Mouse (Mus musculus) forebrain, embryonic 16.5 days (tissue): ENCODE results near the gene Tmco3. TPM values are rescaled to one million over a fixed set of nuclear protein-coding genes. Genes with fewer than 3 reads are reported as not detected.

ENCODE experiments used
- polyA plus RNA-seq: library from polyadenylated mRNA; unstranded; fragments of >200 nt; fragmentation: Nextera tagmentation; extraction: Ambion mirVana; gene quantifications from 2 replicates; pipeline ENCODE4 v1.2.1, GENCODE M21; 2015

Gene Tmco3
- polyA plus RNA-seq, 1 experiment from 2014 or later, result 53.2 TPM

Other genes with a start within 250 kb of the Tmco3 start
- gene Proz, start 227.3 kb upstream of the Tmco3 start, polyA plus RNA-seq, result 1.7 and 2.2 TPM in 2 replicates
- 51.6 and 53.8 TPM in 2 replicates for gene Pcid2, start 182.7 kb upstream of the Tmco3 start, polyA plus RNA-seq
- 70.1 and 80.9 TPM in 2 replicates for gene Cul4a, start 182.6 kb upstream of the Tmco3 start, polyA plus RNA-seq
- 241 and 271 TPM in 2 replicates for gene Lamp1, start 129.0 kb upstream of the Tmco3 start, polyA plus RNA-seq
- 19.7 and 21.1 TPM in 2 replicates for gene Grtp1, start 87.6 kb upstream of the Tmco3 start, polyA plus RNA-seq
- not detected in 2 replicates for gene Adprhl1, start 34.0 kb upstream of the Tmco3 start, polyA plus RNA-seq
- gene Dcun1d2, start 59 bp upstream of the Tmco3 start, polyA plus RNA-seq, result 40.8 TPM in 2 replicates
- gene Tfdp1, start 50.6 kb downstream of the Tmco3 start, polyA plus RNA-seq, result 130 and 151 TPM in 2 replicates
- not detected in 2 replicates for gene Atp4b, start 108.6 kb downstream of the Tmco3 start, polyA plus RNA-seq
- not detected in 2 replicates for gene Grk1, start 116.9 kb downstream of the Tmco3 start, polyA plus RNA-seq
- gene Tmem255b, start 147.0 kb downstream of the Tmco3 start, polyA plus RNA-seq, result 0.26 and 0.29 TPM in 2 replicates
- 23.9 and 25.5 TPM in 2 replicates for gene Gas6, start 206.3 kb downstream of the Tmco3 start, polyA plus RNA-seq